Mouse (Mus musculus): Measurements from ENCODE around the gene Dcst2.

Gene Dcst2

GRCm38 (mm10) chr3:89332013-89332412, 29.8 kb upstream of the Dcst2 start:
- in situ Hi-C loops (cut with MseI, MboI) = no loop called here

DNA sequence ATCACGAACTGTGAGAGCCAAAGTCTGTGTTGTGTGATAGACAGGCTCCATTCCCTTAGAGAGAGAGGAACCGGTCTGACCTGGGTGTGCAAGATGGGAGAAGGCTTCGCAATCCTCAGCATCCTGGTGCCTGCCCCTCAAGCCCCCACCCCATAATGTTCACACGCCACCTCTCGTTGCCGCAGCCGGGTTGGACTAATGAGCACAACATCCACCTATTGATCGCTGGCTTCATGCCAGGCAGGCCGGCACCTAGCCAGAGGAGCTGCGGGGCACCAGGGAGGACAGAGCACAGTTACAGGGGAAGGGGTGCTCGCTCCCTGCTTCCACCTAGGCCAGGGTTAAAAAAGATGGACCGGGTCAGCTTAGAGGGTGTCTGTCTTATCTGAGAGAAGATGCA, 29.3 kb upstream of the Dcst2 start:
- in situ Hi-C loops (cut with MseI, MboI) = no loop called here

DNA sequence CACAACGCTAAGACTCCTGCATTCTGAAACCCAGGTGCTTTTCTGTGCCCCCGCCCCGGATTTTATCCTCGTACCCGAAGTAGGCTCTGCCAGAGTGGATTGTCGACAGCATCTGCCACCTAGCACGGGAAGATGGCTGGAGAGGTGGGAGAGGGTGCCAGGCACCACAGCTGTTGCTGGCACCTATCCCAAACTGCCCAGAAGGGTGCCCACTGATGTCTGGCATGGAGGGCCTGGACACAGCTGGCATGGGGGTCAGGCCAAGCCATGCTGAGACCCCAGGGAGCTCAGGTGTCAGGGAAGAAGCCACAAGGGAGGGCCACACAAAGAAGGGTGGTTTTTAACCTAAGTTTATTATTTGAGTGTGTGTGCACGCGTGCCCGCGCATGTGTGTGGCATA, 28.7 kb upstream of the Dcst2 start:
- in situ Hi-C loops (cut with MseI, MboI) = no loop called here

DNA sequence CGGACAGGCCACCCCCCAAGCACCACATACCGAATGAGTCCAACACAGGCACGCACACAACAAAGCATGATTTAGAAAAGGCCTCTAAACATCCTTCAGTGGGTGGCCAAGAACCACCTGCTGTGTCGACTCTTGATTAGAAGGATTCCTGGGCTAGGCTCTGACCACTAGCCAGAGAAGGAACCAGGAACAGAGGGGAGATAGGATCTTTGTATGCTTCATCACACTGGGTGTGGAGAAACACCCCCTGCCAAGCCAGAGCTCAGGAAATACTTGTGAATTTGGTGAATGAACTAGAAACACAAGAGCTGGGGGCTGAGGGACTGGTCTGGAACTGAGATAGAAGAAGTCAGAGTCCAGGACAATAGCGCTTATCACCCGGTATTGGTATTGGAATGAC, 25.2 kb upstream of the Dcst2 start:
- in situ Hi-C loops (cut with MseI, MboI) = no loop called here

- in situ Hi-C loops (cut with MseI, MboI) = no loop called here
These were observed 24.6 kb upstream of the Dcst2 start for GRCm38 (mm10) chr3:89337062-89337720.

GRCm38 (mm10) chr3:89337721-89338578, 23.8 kb upstream of the Dcst2 start, which contains the start of gene Efna4:
Gene Efna4, minus strand, starts transcription at chr3:89338028.
- in situ Hi-C loops (cut with MseI, MboI) = no loop called here

- in situ Hi-C loops (cut with MseI, MboI) = no loop called here
These were observed 22.4 kb upstream of the Dcst2 start for GRCm38 (mm10) chr3:89339416-89339815.

DNA sequence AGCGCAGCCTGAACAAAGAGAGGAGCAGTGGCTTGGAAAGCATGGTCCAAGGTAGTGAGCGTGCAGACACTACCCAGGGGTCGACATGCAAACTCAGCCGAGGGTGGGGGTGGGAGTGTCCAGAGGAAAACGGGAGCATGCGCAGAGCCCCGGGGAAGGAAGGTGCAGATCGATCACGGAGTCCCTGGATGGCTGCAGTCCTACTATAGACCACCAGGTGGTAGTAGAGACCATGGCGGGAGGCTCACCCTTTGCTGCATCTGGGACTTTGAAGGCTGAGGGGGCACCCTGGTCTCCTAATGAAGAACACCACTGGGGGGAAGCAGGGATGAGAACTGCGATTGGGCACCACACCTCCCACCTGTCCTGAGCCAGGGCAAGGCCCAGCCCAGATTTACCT, 21.3 kb upstream of the Dcst2 start:
- in situ Hi-C loops (cut with MseI, MboI) = no loop called here

- in situ Hi-C loops (cut with MseI, MboI) = no loop called here
These were observed 20.0 kb upstream of the Dcst2 start for GRCm38 (mm10) chr3:89341794-89342193.

GRCm38 (mm10) chr3:89343279-89343678, 18.5 kb upstream of the Dcst2 start:
- in situ Hi-C loops (cut with MseI, MboI) = no loop called here

DNA sequence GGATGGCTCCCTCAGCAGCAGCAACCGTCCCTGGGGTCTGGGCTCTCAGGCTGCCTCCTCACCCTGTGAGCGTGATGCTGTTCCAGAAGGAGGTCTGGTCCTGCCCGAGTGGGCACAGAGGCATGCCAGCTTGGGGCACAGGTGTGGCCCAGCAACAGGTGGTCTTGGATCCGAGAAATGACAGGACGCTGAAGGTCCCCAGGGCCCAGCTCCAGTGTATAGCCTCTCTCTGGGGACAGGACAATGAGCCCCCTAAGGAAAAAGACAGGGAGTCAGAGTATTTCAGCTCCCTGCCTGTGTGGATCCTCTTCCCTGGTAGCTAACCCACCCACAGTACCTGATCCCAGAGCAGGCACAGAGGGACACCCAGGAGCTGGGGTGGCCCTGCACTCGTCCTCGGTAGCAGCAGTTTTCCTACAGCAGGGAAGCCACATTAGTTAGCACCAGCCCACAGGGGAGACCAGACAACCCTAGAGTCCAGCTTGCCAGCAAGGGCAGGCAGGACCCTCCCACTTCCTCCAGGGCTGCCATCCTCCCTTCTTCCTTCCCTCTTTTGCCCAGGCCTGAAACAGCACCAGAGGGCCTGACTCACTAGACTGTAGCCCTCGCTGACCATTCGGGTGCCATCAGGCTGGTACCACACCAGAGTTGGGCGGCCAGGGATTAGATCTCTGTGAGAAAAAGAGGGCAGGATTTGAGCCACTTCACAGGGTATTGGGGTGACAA, 14.8 kb upstream of the Dcst2 start:
- in situ Hi-C loops (cut with MseI, MboI) = no loop called here

- in situ Hi-C loops (cut with MseI, MboI) = no loop called here
These were observed 13.9 kb upstream of the Dcst2 start for GRCm38 (mm10) chr3:89347916-89348315.

DNA sequence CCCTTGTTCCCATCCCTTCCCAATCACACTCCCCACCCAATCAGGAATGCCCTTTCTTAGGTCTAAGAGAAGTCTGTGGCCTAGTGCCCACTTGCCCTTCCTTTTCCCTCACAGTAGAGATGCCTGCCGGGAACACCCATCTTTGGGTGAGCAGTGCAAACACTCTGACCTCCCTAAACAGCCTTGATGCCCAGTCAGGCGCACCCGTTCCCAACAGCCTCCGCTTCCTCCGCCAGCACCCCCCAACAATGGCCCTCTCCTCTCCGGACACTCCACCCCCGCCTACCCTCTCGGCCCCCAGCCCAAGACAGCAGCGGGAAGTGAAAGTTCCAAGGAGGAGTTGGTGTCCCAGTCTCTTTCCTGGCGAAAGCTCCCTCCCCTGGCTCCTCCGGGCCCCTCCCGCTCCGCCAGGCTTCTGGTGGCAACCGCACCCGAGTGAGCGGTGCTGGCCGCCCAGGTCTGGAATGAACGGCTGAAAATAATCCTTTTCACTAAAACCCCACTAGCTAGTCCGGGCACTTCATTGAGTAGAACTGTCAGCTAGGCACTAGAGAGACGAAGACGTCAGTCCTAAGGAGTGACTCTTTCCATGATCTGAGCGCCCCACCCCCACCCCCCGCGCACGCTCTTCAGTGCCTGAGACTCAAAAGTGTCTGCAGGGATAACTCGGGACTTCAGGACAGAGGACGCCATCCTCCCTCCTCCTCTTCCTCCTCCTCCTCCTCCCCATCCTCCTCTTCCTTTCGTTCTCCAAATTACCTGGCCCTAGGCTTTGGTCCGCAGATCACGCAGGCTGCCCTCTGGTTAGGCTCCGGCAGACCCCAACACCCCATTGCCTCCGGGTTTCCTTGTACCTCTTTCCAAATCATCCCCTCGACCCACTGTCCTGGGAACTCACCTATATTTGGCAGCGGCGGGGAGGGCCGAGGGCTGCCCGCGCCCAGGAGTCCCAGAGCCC, 12.6 kb upstream of the Dcst2 start:
- in situ Hi-C loops (cut with MseI, MboI) = no loop called here

- in situ Hi-C loops (cut with MseI, MboI) = no loop called here
These were observed 11.8 kb upstream of the Dcst2 start, which contains the start of gene Adam15 for GRCm38 (mm10) chr3:89349869-89350501. Gene Adam15, minus strand, starts transcription at chr3:89349996.

DNA sequence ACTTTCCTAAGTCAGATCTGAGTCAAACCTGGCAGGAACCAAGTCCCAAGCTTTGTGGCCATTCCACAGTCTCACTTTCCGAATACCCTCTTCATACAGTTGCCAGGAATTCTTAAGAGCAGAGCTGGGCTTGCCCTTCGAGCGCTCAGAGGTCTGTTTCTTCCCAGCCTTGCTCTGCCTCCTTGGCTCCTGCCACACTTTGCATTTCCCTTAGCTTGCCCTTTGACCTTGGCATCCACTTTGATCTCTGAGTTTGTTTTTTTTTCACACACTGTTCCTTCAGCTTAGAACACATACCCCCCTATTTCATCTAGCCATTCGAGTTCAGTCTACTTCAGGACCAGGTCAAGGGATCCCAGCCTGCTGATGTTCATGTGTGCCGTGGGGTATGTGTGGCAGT, 10.5 kb upstream of the Dcst2 start:
- in situ Hi-C loops (cut with MseI, MboI) = no loop called here

DNA sequence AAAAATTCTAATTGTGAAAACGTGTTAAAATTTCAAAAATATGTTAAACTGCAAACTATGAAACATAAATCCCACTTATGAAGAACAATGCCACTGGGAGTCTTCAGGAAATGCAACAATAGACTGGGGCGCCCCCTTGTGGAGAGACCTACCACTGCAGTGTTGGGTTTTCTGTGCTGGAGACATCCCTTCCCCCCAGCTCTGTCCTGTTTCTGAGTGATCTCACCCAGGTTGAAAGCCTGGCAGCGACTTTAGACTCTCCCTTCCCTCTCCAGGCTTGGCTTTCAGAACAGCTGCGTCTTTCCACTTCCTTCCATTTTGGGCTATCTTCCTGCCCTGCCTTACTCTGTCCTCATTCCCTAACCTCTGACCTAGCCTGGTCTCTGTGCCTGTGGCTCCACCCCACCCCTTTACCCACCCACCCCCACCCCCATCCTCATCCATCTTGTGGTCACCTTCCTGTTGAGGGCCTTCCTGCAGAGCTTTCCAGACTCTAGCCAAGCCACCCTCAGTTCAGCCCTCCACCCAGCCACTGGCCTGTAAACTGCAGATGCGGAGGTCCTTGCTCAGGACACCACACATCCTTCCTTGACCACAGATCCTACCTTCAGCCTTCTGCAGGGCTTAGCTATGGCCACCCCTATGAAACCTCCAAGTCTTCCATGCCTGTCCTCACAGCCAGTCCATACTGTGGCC, 6.8 kb upstream of the Dcst2 start:
- in situ Hi-C loops (cut with MseI, MboI) = no loop called here

GRCm38 (mm10) chr3:89355512-89355902, 6.3 kb upstream of the Dcst2 start:
- in situ Hi-C loops (cut with MseI, MboI) = no loop called here

DNA sequence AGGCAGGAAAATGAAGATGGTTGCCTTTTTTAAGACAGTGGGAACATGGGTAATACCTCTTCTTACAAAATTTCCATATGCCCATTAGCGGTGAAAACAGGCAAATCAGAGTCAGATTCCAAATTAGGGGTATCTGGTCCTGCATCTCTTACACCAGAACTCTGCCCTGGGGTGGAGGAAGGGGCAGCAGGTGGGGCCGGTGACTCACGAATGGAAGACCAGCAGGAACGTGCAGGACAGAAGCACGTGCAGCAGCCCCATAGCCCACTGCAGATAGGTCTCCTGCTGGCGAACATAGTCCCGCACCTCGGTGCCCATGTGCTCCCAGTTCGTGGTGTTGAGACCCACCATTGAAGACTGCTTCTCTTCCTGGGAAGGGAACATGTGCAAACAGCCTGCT, 5.7 kb upstream of the Dcst2 start:
- in situ Hi-C loops (cut with MseI, MboI) = no loop called here

DNA sequence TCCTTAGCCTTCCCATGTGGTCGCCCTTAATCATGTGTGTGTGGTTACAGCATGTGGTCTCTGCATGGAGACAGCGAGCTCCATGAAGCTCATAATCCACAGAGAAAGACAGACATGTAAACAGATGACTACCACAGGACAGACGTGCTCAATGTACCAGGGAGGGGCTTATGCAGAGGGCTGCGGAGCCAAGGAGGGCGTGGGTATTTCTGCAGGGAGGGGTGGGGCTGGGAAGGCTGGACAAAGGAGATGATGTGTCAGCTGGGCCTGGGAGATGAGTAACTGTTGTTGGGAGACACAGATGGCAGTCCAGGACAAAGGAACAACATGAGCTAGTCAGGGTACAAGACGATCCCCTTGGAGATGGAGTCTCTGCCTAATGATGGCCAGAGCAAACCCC, 2.1 kb upstream of the Dcst2 start:
- in situ Hi-C loops (cut with MseI, MboI) = no loop called here

- in situ Hi-C loops (cut with MseI, MboI) = no loop called here
These were observed 1.5 kb upstream of the Dcst2 start for GRCm38 (mm10) chr3:89360237-89360636.

Data from mouse trophoblast stem cell (cell line).